Mouse (Mus musculus): ENCODE data around the gene Cyp2d22. TPM values are rescaled to one million over a fixed set of nuclear protein-coding genes. Genes with fewer than 3 reads are reported as not detected.

Gene Cyp2d22
- polyA plus RNA-seq, 1 experiment, result 0.06 TPM

DNA sequence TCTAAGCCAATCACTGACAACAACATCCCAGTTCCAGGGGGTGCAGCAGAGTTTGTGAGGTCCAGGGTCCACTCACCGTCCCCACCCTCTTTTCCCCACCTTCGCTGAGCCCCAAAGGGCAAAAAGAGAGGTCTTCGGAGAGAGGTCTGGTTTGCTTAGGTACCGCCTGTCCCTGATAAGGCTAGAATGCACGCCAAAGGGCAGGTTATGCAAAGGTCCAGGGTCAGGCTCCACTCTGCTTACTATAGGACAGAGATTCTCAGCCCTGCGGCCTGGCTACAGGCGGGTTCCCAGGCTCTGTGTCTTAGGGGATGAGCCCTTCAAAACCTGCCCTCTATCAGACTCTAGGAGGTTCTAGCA is 569 bp downstream of the Cyp2d22 start:
- TF ChIP-seq MYOG (IDR thresholded peaks at IDR 0.05; ENCODE audit: control insufficient read depth, extremely low read depth, insufficient read length), result no peak
- TF ChIP-seq USF1 (IDR thresholded peaks at IDR 0.05; ENCODE audit: low read depth), result no peak
- TF ChIP-seq CTCF (IDR thresholded peaks at IDR 0.05; ENCODE audit: control insufficient read depth, insufficient read depth, insufficient read length), result no peak
- TF ChIP-seq FOSL1 (IDR thresholded peaks at IDR 0.05; ENCODE audit: insufficient read depth, low read length, poor library complexity, severe bottlenecking), result no peak
- H3K27me3 ChIP-seq (ENCODE audit: control insufficient read depth, insufficient read depth, insufficient read length), result no peaks in the 10 kb centered on the region
- no peaks in the 10 kb centered on the region for H3K79me3 ChIP-seq (ENCODE audit: low read depth)
- no peaks in the 10 kb centered on the region for H3K36me3 ChIP-seq (ENCODE audit: control insufficient read depth, insufficient read depth)
- no peak overlapping the region for H3ac ChIP-seq (ENCODE audit: control insufficient read depth, insufficient read length, low read depth)
- H3K79me2 ChIP-seq (ENCODE audit: control insufficient read depth, insufficient read depth), result no peaks in the 10 kb centered on the region
- H3K4me3 ChIP-seq (ENCODE audit: insufficient read depth, poor library complexity, severe bottlenecking), result no peak overlapping the region

DNA sequence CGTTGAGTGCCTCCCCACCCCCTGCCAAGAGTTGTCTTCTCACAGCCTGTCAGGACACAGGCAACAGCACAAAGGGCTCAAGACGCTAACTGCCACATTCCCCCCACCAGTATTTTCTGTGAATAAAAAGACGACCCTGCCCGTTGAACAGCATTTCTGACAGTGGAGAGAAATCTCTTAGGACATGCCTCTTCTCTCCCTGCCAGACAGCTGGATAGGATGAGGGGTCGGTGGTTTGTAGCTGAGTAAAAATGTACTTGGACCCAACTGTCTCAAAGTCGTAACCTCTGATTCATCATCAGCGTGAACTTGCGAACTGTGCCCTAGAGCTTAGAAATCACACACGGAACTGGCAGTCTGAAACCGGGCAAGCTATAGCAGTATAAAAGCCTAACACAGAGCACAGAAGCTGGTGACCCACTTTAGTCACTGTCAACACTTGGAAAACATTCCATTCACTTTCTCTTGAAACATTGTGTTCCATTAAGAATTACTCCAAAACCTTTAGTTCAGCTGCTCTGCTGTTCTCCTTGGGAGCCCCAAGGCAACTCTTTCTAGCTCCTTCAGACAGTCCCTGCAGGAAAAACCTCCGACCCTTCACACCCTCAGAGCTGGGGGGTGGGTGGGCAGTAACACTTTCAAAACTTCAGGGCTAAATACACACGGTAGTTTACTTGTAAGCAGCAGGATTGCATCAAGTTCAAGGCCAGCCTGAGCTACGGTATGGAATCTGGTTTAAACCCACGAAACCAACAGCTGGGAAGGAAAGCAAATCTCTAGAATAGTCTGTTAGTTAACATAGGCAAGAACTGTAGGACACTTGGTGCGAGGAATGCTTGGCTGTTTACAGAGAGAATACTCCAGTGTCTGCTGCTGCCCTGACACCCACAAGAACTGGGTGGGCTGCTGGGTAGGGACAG is 1.5 kb downstream of the Cyp2d22 start:
- H3K4me3 ChIP-seq (ENCODE audit: insufficient read depth, poor library complexity, severe bottlenecking), result no peak overlapping the region
- no peaks in the 10 kb centered on the region for H3K79me2 ChIP-seq (ENCODE audit: control insufficient read depth, insufficient read depth)
- TF ChIP-seq CEBPB (IDR thresholded peaks at IDR 0.05; ENCODE audit: low read depth) (no peak), MYOG (IDR thresholded peaks at IDR 0.05; ENCODE audit: control insufficient read depth, extremely low read depth, insufficient read length) (no peak), MAX (IDR thresholded peaks at IDR 0.05) (no peak), FOSL1 (IDR thresholded peaks at IDR 0.05; ENCODE audit: insufficient read depth, low read length, poor library complexity, severe bottlenecking) (no peak), MYOD1 (IDR thresholded peaks at IDR 0.05; ENCODE audit: control insufficient read depth, insufficient read length, low read depth) (no peak), CTCF (IDR thresholded peaks at IDR 0.05; ENCODE audit: control insufficient read depth, insufficient read depth, insufficient read length) (no peak), USF1 (IDR thresholded peaks at IDR 0.05; ENCODE audit: low read depth) (no peak)
- no peaks in the 10 kb centered on the region for H3K79me3 ChIP-seq (ENCODE audit: low read depth)
- H3K27me3 ChIP-seq (ENCODE audit: control insufficient read depth, insufficient read depth, insufficient read length), result no peaks in the 10 kb centered on the region
- H3ac ChIP-seq (ENCODE audit: control insufficient read depth, insufficient read length, low read depth), result no peak overlapping the region
- no peaks in the 10 kb centered on the region for H3K36me3 ChIP-seq (ENCODE audit: control insufficient read depth, insufficient read depth)

DNA sequence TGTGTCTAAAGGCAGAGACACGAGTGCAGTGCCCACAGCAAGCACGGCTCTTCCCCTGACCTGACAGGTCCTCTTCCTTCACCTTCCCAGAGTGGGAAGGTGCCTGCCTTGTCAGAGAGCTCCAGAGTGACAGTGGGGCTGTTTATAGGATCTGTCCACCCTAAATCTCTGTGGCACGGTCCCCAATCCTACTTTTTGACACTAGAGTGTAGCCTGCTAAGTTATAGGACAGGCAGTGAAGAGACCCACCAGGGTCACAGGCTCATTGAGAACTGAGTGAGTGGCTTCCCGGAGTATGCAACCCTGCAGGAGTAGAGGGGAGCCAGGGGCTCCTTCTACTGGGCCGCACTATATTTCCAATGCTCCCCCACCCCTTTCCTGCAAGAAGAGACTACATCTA is 2.4 kb downstream of the Cyp2d22 start:
- peaks cover under 1% of the 10 kb centered on the region for H3K27me3 ChIP-seq (ENCODE audit: control insufficient read depth, insufficient read depth, insufficient read length)
- H3ac ChIP-seq (ENCODE audit: control insufficient read depth, insufficient read length, low read depth), result no peak overlapping the region
- H3K36me3 ChIP-seq (ENCODE audit: control insufficient read depth, insufficient read depth), result no peaks in the 10 kb centered on the region
- H3K79me3 ChIP-seq (ENCODE audit: low read depth), result no peaks in the 10 kb centered on the region
- no peak for TF ChIP-seq MYOG (IDR thresholded peaks at IDR 0.05; ENCODE audit: control insufficient read depth, extremely low read depth, insufficient read length)
- no peak overlapping the region for H3K4me3 ChIP-seq (ENCODE audit: insufficient read depth, poor library complexity, severe bottlenecking)
- no peaks in the 10 kb centered on the region for H3K79me2 ChIP-seq (ENCODE audit: control insufficient read depth, insufficient read depth)

DNA sequence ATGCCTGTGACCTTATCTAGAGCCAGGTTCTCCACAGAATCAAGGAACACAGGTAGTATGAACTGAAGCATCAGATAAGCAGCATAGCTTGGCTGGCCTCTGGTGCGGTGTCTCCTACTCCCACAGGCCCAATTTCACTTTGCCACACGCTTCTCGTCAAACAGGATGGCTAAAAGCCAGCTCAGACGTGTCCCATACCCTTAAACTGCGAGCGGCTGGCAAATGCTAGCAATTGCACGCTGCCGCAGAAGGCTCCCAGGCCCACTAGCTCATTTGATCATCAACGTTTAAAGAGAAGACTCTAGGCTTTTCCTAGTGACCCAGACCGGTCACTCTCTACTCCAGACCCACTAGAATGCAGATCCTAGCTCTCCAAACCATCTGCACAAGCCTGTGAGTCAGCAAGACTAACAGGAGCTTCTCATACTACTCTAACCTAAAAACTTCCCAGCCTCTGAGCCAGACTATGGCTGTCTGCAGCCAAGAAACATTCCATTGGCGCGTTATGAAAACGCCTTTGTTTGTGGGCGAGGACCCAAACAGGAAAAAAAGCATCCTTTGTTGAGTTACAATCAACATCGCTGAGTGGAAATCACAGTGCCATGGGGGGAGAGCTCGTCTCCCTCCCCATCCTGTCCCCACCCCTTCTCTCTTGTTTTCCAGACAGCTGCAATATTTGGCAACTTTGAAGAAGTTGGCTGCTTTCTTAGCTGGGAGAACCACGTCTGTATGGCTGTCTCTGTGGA is 3.5 kb downstream of the Cyp2d22 start:
- TF ChIP-seq MYOD1 (IDR thresholded peaks at IDR 0.05; ENCODE audit: control insufficient read depth, insufficient read length, low read depth), result no peak
- TF ChIP-seq CTCF (IDR thresholded peaks at IDR 0.05; ENCODE audit: control insufficient read depth, insufficient read depth, insufficient read length), result no peak
- TF ChIP-seq CEBPB (IDR thresholded peaks at IDR 0.05; ENCODE audit: low read depth), result no peak
- no peak for TF ChIP-seq MYOG (IDR thresholded peaks at IDR 0.05; ENCODE audit: control insufficient read depth, extremely low read depth, insufficient read length)
- TF ChIP-seq FOSL1 (IDR thresholded peaks at IDR 0.05; ENCODE audit: insufficient read depth, low read length, poor library complexity, severe bottlenecking), result no peak
- TF ChIP-seq MAX (IDR thresholded peaks at IDR 0.05), result no peak
- no peak for TF ChIP-seq USF1 (IDR thresholded peaks at IDR 0.05; ENCODE audit: low read depth)
- Histone ChIP-seq H3K79me3 (ENCODE audit: low read depth) (no peaks in the 10 kb centered on the region), H3K27me3 (ENCODE audit: control insufficient read depth, insufficient read depth, insufficient read length) (peaks cover 9% of the 10 kb centered on the region), H3K79me2 (ENCODE audit: control insufficient read depth, insufficient read depth) (no peaks in the 10 kb centered on the region), H3K4me3 (ENCODE audit: insufficient read depth, poor library complexity, severe bottlenecking) (no peak overlapping the region), H3K36me3 (ENCODE audit: control insufficient read depth, insufficient read depth) (no peaks in the 10 kb centered on the region), H3ac (ENCODE audit: control insufficient read depth, insufficient read length, low read depth) (no peak overlapping the region)

DNA sequence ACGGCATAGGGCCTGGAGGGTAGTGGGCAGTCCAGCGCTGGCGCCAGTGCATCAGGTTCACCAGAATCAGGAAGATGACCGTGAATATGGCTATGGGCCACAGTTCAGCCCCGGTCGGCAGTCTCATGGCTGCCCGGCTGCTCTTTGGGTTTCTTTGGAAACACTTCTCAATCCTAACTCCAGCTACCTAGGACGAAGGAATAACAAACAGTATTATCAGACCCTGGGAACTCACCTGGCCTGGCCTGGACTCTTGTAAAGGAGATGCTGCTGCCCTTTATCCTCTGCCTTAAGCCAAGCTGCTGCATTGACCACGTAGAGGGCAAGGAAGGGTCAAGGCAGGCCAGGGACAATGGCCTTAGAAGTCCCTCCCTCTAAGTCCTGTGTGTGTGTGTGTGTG is 4.2 kb downstream of the Cyp2d22 start:
- peaks cover 13% of the 10 kb centered on the region for H3K27me3 ChIP-seq (ENCODE audit: control insufficient read depth, insufficient read depth, insufficient read length)
- no peaks in the 10 kb centered on the region for H3K79me2 ChIP-seq (ENCODE audit: control insufficient read depth, insufficient read depth)
- H3K4me3 ChIP-seq (ENCODE audit: insufficient read depth, poor library complexity, severe bottlenecking), result no peak overlapping the region
- no peaks in the 10 kb centered on the region for H3K79me3 ChIP-seq (ENCODE audit: low read depth)
- TF ChIP-seq MYOG (IDR thresholded peaks at IDR 0.05; ENCODE audit: control insufficient read depth, extremely low read depth, insufficient read length) (no peak), CTCF (IDR thresholded peaks at IDR 0.05; ENCODE audit: control insufficient read depth, insufficient read depth, insufficient read length) (no peak), FOSL1 (IDR thresholded peaks at IDR 0.05; ENCODE audit: insufficient read depth, low read length, poor library complexity, severe bottlenecking) (no peak), MAX (IDR thresholded peaks at IDR 0.05) (no peak), MYOD1 (IDR thresholded peaks at IDR 0.05; ENCODE audit: control insufficient read depth, insufficient read length, low read depth) (no peak), CEBPB (IDR thresholded peaks at IDR 0.05; ENCODE audit: low read depth) (no peak), USF1 (IDR thresholded peaks at IDR 0.05; ENCODE audit: low read depth) (no peak)
- no peaks in the 10 kb centered on the region for H3K36me3 ChIP-seq (ENCODE audit: control insufficient read depth, insufficient read depth)
- H3ac ChIP-seq (ENCODE audit: control insufficient read depth, insufficient read length, low read depth), result no peak overlapping the region

Measured in C2C12 (cell line).